Mouse (Mus musculus): ENCODE data around the gene Olfr311. TPM values are rescaled to one million over a fixed set of nuclear protein-coding genes. Genes with fewer than 3 reads are reported as not detected.
"Not testable (repeated sequence)": the region's sequence is repeated elsewhere in the genome, so short reads cannot be mapped to it uniquely, and the experiment has no call there.

Gene Olfr311
- total RNA-seq (2012; rRNA removed) (not detected in 2 replicates), total RNA-seq (2014; rRNA removed) (not detected in 2 replicates), polyA plus RNA-seq (2012; ENCODE audit: insufficient read length, low read depth) (not detected in 2 replicates)

GRCm38 (mm10) chr11:58838951-58839350, at the start of gene Olfr311:
Olfr311 (plus strand) TSS chr11:58839251.
- H3K27me3 ChIP-seq (replicated peaks), result peaks cover 28% of the 10 kb centered on the region
- H3K4me3 ChIP-seq (replicated peaks in 1 of 3; ENCODE audit: low read depth in 2 of 3, low read length in 2 of 3, poor library complexity in 1 of 3); H3K4me1 ChIP-seq (ENCODE audit: control insufficient read depth in 1 of 2, insufficient read depth in 2 of 2); H3K36me3 ChIP-seq (replicated peaks in 1 of 2; ENCODE audit: control insufficient read depth in 1 of 2, insufficient read depth in 1 of 2, low read length in 1 of 2); H3K9ac ChIP-seq (ENCODE audit: insufficient read depth, low read depth); H3K27ac ChIP-seq (ENCODE audit: insufficient read depth, low read depth); H3K4me2 ChIP-seq (ENCODE audit: insufficient read depth, low read depth, poor library complexity, severe bottlenecking); dilution Hi-C loops (cut with MboI; ENCODE audit: extremely low pct_ligation_motif_present, extremely low pct_unique_long_range_greater_than_20kb, low sequenced_read_pairs); H3K9me3 ChIP-seq (replicated peaks; ENCODE audit: low read length); in situ Hi-C loops (cut with MboI; ENCODE audit: low pct_ligation_motif_present, low pct_unique_long_range_greater_than_20kb, low sequenced_read_pairs); H3K79me2 ChIP-seq (replicated peaks; ENCODE audit: control insufficient read depth, extremely low read depth, insufficient read depth, poor library complexity, severe bottlenecking); DNase-seq (ENCODE audit: extremely low read depth): not testable (repeated sequence)

DNA sequence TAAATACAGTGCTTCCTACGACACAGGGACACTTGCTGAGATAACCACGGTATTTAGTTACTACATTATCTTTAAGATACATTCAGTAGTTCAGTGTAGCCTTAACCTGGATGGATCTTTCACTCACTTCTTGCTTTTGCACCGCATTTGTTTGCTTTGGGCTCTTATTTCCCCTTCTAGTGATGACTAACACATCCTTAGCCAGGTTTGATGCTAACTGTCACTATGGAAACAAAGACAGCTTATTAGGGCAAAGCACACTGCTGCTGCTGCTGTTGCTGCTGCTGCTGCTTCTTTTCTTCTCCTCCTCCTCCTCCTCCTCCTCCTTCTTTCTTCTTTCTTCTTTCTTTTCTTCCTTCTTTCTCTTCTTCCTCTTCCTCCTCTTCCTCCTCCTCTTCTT, 49.5 kb upstream of the Olfr311 start:
- H3K79me2 ChIP-seq (replicated peaks; ENCODE audit: control insufficient read depth, extremely low read depth, insufficient read depth, poor library complexity, severe bottlenecking), result no peaks in the 10 kb centered on the region
- peaks cover 11 to 31% of the 10 kb centered on the region in 2 experiments for H3K4me1 ChIP-seq (ENCODE audit: control insufficient read depth in 1 of 2, insufficient read depth in 2 of 2)
- no peak overlapping the region for H3K4me3 ChIP-seq (replicated peaks in 1 of 3; ENCODE audit: low read depth in 2 of 3, low read length in 2 of 3, poor library complexity in 1 of 3)
- H3K36me3 ChIP-seq (replicated peaks in 1 of 2; ENCODE audit: control insufficient read depth in 1 of 2, insufficient read depth in 1 of 2, low read length in 1 of 2), result no peaks in the 10 kb centered on the region
- H3K9ac ChIP-seq (ENCODE audit: insufficient read depth, low read depth), result no peak overlapping the region
- H3K4me2 ChIP-seq (ENCODE audit: insufficient read depth, low read depth, poor library complexity, severe bottlenecking), result peak overlapping the region; percentile 87
- H3K27ac ChIP-seq (ENCODE audit: insufficient read depth, low read depth), result no peak overlapping the region
- H3K9me3 ChIP-seq (replicated peaks; ENCODE audit: low read length), result no peaks in the 10 kb centered on the region
- dilution Hi-C loops (cut with MboI; ENCODE audit: extremely low pct_ligation_motif_present, extremely low pct_unique_long_range_greater_than_20kb, low sequenced_read_pairs) (no loop called here), in situ Hi-C loops (cut with MboI; ENCODE audit: low pct_ligation_motif_present, low pct_unique_long_range_greater_than_20kb, low sequenced_read_pairs) (no loop called here)
- H3K27me3 ChIP-seq (replicated peaks), result no peaks in the 10 kb centered on the region
- peak; percentile 73 for DNase-seq (ENCODE audit: extremely low read depth)
- TF ChIP-seq ETS1 (conservative IDR thresholded peaks at IDR 0.05; ENCODE audit: low read depth, low read length), result no peak
- TF ChIP-seq MAX (IDR thresholded peaks at IDR 0.05; ENCODE audit: low read length), result peak; percentile 13; the same call in 1 of the 2 replicates
- no peak for TF ChIP-seq SMC3 (IDR thresholded peaks at IDR 0.05; ENCODE audit: low read depth, low read length)
- TF ChIP-seq ZKSCAN1 (IDR thresholded peaks at IDR 0.05; ENCODE audit: borderline replicate concordance, low read depth, low read length), result no peak
- no peak for TF ChIP-seq ZC3H11A (IDR thresholded peaks at IDR 0.05; ENCODE audit: low read depth, low read length)
- no peak for TF ChIP-seq KAT2A (IDR thresholded peaks at IDR 0.05; ENCODE audit: insufficient replicate concordance, low read length)
- TF ChIP-seq PAX5 (IDR thresholded peaks at IDR 0.05; ENCODE audit: low read length), result no peak
- TF ChIP-seq JUND (conservative IDR thresholded peaks at IDR 0.05; ENCODE audit: low read depth, low read length), result no peak; the same call in 1 of the 2 replicates
- TF ChIP-seq MAZ (IDR thresholded peaks at IDR 0.05; ENCODE audit: low read depth, low read length), result 0 out of 2 replicates have a peak, but pooled peaks have one; percentile 25
- TF ChIP-seq MEF2A (IDR thresholded peaks at IDR 0.05; ENCODE audit: borderline replicate concordance, low read depth, low read length), result peak; percentile 32; the same call in 1 of the 2 replicates
- no peak for TF ChIP-seq POLR2AphosphoS2 (IDR thresholded peaks at IDR 0.05; ENCODE audit: low read depth, low read length)
- TF ChIP-seq EP300 (IDR thresholded peaks at IDR 0.05; ENCODE audit: low read length), result no peak
- no peak for TF ChIP-seq USF2 (conservative IDR thresholded peaks at IDR 0.05; ENCODE audit: low read depth, low read length)
- TF ChIP-seq ELF1 (IDR thresholded peaks at IDR 0.05; ENCODE audit: low read depth, low read length), result no peak
- no peak for TF ChIP-seq JUN (IDR thresholded peaks at IDR 0.05; ENCODE audit: insufficient read depth, low read depth, low read length)
- no peak for TF ChIP-seq ZMIZ1 (IDR thresholded peaks at IDR 0.05; ENCODE audit: low read depth, low read length)
- TF ChIP-seq NELFE (IDR thresholded peaks at IDR 0.05; ENCODE audit: low read depth, low read length), result no peak
- TF ChIP-seq NRF1 (IDR thresholded peaks at IDR 0.05; ENCODE audit: low read depth, low read length), result no peak
- TF ChIP-seq IRF4 (IDR thresholded peaks at IDR 0.05; ENCODE audit: low read depth, low read length), result peak; percentile 56; the same call in 1 of the 2 replicates
- peak; percentile 10; the same call in 1 of the 2 replicates for TF ChIP-seq BHLHE40 (IDR thresholded peaks at IDR 0.05; ENCODE audit: low read depth, low read length)
- no peak for TF ChIP-seq SIN3A (IDR thresholded peaks at IDR 0.05; ENCODE audit: low read length)
- TF ChIP-seq TCF12 (IDR thresholded peaks at IDR 0.05; ENCODE audit: low read depth, low read length), result no peak
- no peak for TF ChIP-seq CHD1 (IDR thresholded peaks at IDR 0.05; ENCODE audit: low read depth, low read length)
- TF ChIP-seq HCFC1 (IDR thresholded peaks at IDR 0.05; ENCODE audit: low read depth, low read length), result no peak
- TF ChIP-seq RAD21 (IDR thresholded peaks at IDR 0.05; ENCODE audit: low read depth, low read length), result no peak
- TF ChIP-seq ZNF384 (IDR thresholded peaks at IDR 0.05; ENCODE audit: low read depth, low read length), result no peak
- TF ChIP-seq TBP (conservative IDR thresholded peaks at IDR 0.05; ENCODE audit: low read depth, low read length), result no peak
- TF ChIP-seq UBTF (IDR thresholded peaks at IDR 0.05; ENCODE audit: low read depth, low read length), result no peak
- TF ChIP-seq USF1 (IDR thresholded peaks at IDR 0.05; ENCODE audit: low read depth, low read length), result no peak
- TF ChIP-seq CHD2 (IDR thresholded peaks at IDR 0.05; ENCODE audit: low read length), result no peak
- no peak for TF ChIP-seq MAFK (IDR thresholded peaks at IDR 0.05; ENCODE audit: insufficient replicate concordance, low read length)
- no peak for TF ChIP-seq MYC (IDR thresholded peaks at IDR 0.05; ENCODE audit: low read depth, low read length)
- no peak for TF ChIP-seq CTCF (conservative IDR thresholded peaks at IDR 0.05 in 1 of 2, IDR thresholded peaks at IDR 0.05 in 1 of 2; ENCODE audit: low read depth in 2 of 2, low read length in 2 of 2)
- TF ChIP-seq E2F4 (IDR thresholded peaks at IDR 0.05; ENCODE audit: insufficient replicate concordance, low read depth, low read length), result no peak
